Mouse (Mus musculus) liver, postnatal 0 days (tissue): ENCODE measurements at regions not wholly inside any gene's neighbourhood (a gene's known extent, or its start where the extent isn't known, plus 50 kb on each side); places are given as distances from the start of the nearest gene placed in this dataset. TPM values are rescaled to one million over a fixed set of nuclear protein-coding genes. Genes with fewer than 3 reads are reported as not detected.
"Not testable (repeated sequence)": the region's sequence is repeated elsewhere in the genome, so short reads cannot be mapped to it uniquely, and the experiment has no call there.

Experiments
- ATAC-seq: fragments of 200-750 bp; cut with Nextera tagmentation; 2 replicates; pipeline ENCODE4 v1.8.0; 2017; ENCODE audit warnings: mild to moderate bottlenecking, moderate library complexity
- DNase-seq: peaks from one replicate; pipeline ENCODE4 v3.0.0-alpha.2; 2016
- H3K27ac ChIP-seq: fragments of 300-500 bp; sonication (generic); 2 replicates; pipeline ENCODE4 v1.5.1; 2014; ENCODE audit warnings: antibody characterized with exemption, moderate library complexity, mild to moderate bottlenecking, low read depth
- H3K27me3 ChIP-seq: fragments of 300-500 bp; sonication (generic); 2 replicates; pipeline ENCODE4 v1.6.1; 2014; ENCODE audit warnings: low read length, control low read depth, mixed read lengths; ENCODE audit not compliant: insufficient read depth
- H3K36me3 ChIP-seq: fragments of 300-500 bp; sonication (generic); replicated peaks from 2 replicates; pipeline ENCODE4 v1.6.1; 2014; ENCODE audit warnings: mild to moderate bottlenecking, control low read depth, low read length, moderate library complexity, mixed read lengths; ENCODE audit not compliant: insufficient read depth
- H3K4me1 ChIP-seq: fragments of 300-500 bp; sonication (generic); 2 replicates; pipeline ENCODE4 v1.6.1; 2014; ENCODE audit warnings: antibody characterized with exemption, mild to moderate bottlenecking, control low read depth; ENCODE audit not compliant: insufficient read depth
- H3K4me2 ChIP-seq: fragments of 300-500 bp; sonication (generic); 2 replicates; pipeline ENCODE4 v1.6.1; 2014; ENCODE audit warnings: low read depth, mild to moderate bottlenecking, low read length, moderate library complexity, mixed read lengths
- H3K4me3 ChIP-seq: fragments of 300-500 bp; sonication (generic); 2 replicates; pipeline ENCODE4 v1.5.1; 2014; ENCODE audit warnings: low read depth, low read length
- H3K9ac ChIP-seq: fragments of 300-500 bp; sonication (generic); replicated peaks from 2 replicates; pipeline ENCODE4 v1.6.1; 2014; ENCODE audit warnings: mild to moderate bottlenecking, moderate library complexity
- H3K9me3 ChIP-seq: fragments of 300-500 bp; sonication (generic); 2 replicates; pipeline ENCODE4 v1.6.1; 2016; ENCODE audit warnings: mild to moderate bottlenecking, control low read depth, low read length, mixed read lengths
- CTCF ChIP-seq: sonication (generic); IDR thresholded peaks from 2 replicates; pipeline ENCODE4 v1.5.1; 2016; ENCODE audit warnings: antibody characterized with exemption, low read depth
- EP300 ChIP-seq: IDR thresholded peaks from 2 replicates; pipeline ENCODE4 v1.6.1; 2016; ENCODE audit warnings: antibody characterized with exemption, low read depth, mild to moderate bottlenecking
- WGBS: fragments of 180-500 bp; shearing (Covaris S2); extraction: QIAGEN DNeasy Blood & Tissue Kit; methylation state at CpG from one replicate; pipeline ENCODE4 v1.1.7; 2014; ENCODE audit not compliant: insufficient replicate concordance; 5-methylcytosine and 5-hydroxymethylcytosine counted together
- microRNA-seq: library from miRNA; unstranded; fragments of <30 nt; microRNA quantifications from one replicate; pipeline ENCODE4, GENCODE M21; 2016

GRCm38 (mm10) chr14:96668635-96669034, 149.7 kb upstream of the Klhl1 start:
- no peaks in the 10 kb centered on the region for H3K4me1 ChIP-seq
- H3K4me2 ChIP-seq = no peak overlapping the region
- no peak for TF ChIP-seq EP300
- TF ChIP-seq CTCF = no peak
- H3K27me3 ChIP-seq = no peaks in the 10 kb centered on the region
- H3K36me3 ChIP-seq = no peaks in the 10 kb centered on the region
- ATAC-seq (no peak), DNase-seq (no peak)
- no peaks in the 10 kb centered on the region for H3K9me3 ChIP-seq
- no peak overlapping the region for H3K9ac ChIP-seq
- no peak overlapping the region for H3K27ac ChIP-seq
- WGBS = 63% methylated on average over 2 of the region's 2 CpGs
- no peak overlapping the region for H3K4me3 ChIP-seq

GRCm38 (mm10) chr14:96656500-96656899, 137.6 kb upstream of the Klhl1 start:
- no peaks in the 10 kb centered on the region for H3K27me3 ChIP-seq
- H3K27ac ChIP-seq = no peak overlapping the region
- DNase-seq (no peak), ATAC-seq (no peak)
- WGBS = 84% methylated on average over 1 of the region's 1 CpGs
- no peak overlapping the region for H3K9ac ChIP-seq
- no peaks in the 10 kb centered on the region for H3K9me3 ChIP-seq
- no peak overlapping the region for H3K4me3 ChIP-seq
- TF ChIP-seq CTCF (no peak), EP300 (no peak)
- H3K36me3 ChIP-seq = no peaks in the 10 kb centered on the region
- H3K4me2 ChIP-seq = no peak overlapping the region
- H3K4me1 ChIP-seq = no peaks in the 10 kb centered on the region

- no peaks in the 10 kb centered on the region for H3K27me3 ChIP-seq
- no peak for ATAC-seq
Measured at GRCm38 (mm10) chr14:96630291-96630690, 111.4 kb upstream of the Klhl1 start.

GRCm38 (mm10) chr14:96606736-96607135, 87.8 kb upstream of the Klhl1 start:
- Histone ChIP-seq H3K4me1 (no peaks in the 10 kb centered on the region), H3K4me2 (no peak overlapping the region), H3K27me3 (no peaks in the 10 kb centered on the region), H3K36me3 (no peaks in the 10 kb centered on the region), H3K4me3 (no peak overlapping the region), H3K9ac (no peak overlapping the region), H3K9me3 (no peaks in the 10 kb centered on the region), H3K27ac (no peak overlapping the region)
- no peak for TF ChIP-seq EP300
- 68% methylated on average over 4 of the region's 4 CpGs for WGBS
- ATAC-seq (no peak), DNase-seq (no peak)

More at GRCm38 (mm10) chr14:96630291-96630690, 111.4 kb upstream of the Klhl1 start:
- WGBS = 60% methylated on average over 2 of the region's 2 CpGs
- TF ChIP-seq CTCF (no peak), EP300 (no peak)
- no peaks in the 10 kb centered on the region for H3K36me3 ChIP-seq
- H3K9ac ChIP-seq = no peak overlapping the region
- H3K4me3 ChIP-seq = no peak overlapping the region
- no peak for DNase-seq
- 0 out of 2 replicates have a peak, but pooled peaks cover 2% of the 10 kb centered on the region for H3K9me3 ChIP-seq
- H3K4me1 ChIP-seq = no peaks in the 10 kb centered on the region
- H3K27ac ChIP-seq = no peak overlapping the region
- H3K4me2 ChIP-seq = no peak overlapping the region

GRCm38 (mm10) chr14:96601092-96601491, 82.2 kb upstream of the Klhl1 start:
- H3K27ac ChIP-seq, H3K4me2 ChIP-seq, H3K9me3 ChIP-seq, H3K27me3 ChIP-seq, H3K36me3 ChIP-seq, H3K4me3 ChIP-seq, DNase-seq, ATAC-seq, H3K4me1 ChIP-seq, H3K9ac ChIP-seq: not testable (repeated sequence)
- 51% methylated on average over 1 of the region's 1 CpGs for WGBS

GRCm38 (mm10) chr14:96592051-96592450, 73.1 kb upstream of the Klhl1 start:
- Histone ChIP-seq H3K4me2 (no peak overlapping the region), H3K9ac (no peak overlapping the region), H3K4me1 (no peaks in the 10 kb centered on the region), H3K36me3 (no peaks in the 10 kb centered on the region), H3K27me3 (no peaks in the 10 kb centered on the region), H3K9me3 (no peaks in the 10 kb centered on the region), H3K4me3 (no peak overlapping the region), H3K27ac (no peak overlapping the region)
- no peak for ATAC-seq
- no peak for DNase-seq
- TF ChIP-seq CTCF = no peak
- no peak for TF ChIP-seq EP300

Small RNA genes lying in the stretch of these regions (microRNA-seq; reads per million reads assigned to microRNA genes)
- gene Gm27441 = not detected
